Mouse (Mus musculus) right cerebral cortex, postnatal 25 days (tissue): Measurements from ENCODE around the gene Slc38a10.
A peak's percentile ranks its signal among the peaks of the same experiment; 100 is the strongest.

ENCODE experiments used
- DNase-seq: peaks from one replicate; pipeline ENCODE4 v3.0.0; 2022

Slc38a10 gene

GRCm38 (mm10) chr11:120151113-120151494 is at the start of gene Slc38a10:
Gene Slc38a10 (minus strand): TSS chr11:120151346.
- DNase-seq = peak; percentile 99

- DNase-seq = no peak
These were observed 49.5 kb upstream of the Slc38a10 start for GRCm38 (mm10) chr11:120200621-120201020.

- peak; percentile 47 for DNase-seq
These were observed 48.6 kb upstream of the Slc38a10 start for GRCm38 (mm10) chr11:120199766-120200165.

- no peak for DNase-seq
These were observed 47.7 kb upstream of the Slc38a10 start for GRCm38 (mm10) chr11:120198831-120199230.

GRCm38 (mm10) chr11:120190526-120191412 is 39.6 kb upstream of the Slc38a10 start:
- DNase-seq = no peak

- peak; percentile 98 for DNase-seq
These were observed 38.5 kb upstream of the Slc38a10 start for GRCm38 (mm10) chr11:120189459-120190312.

- peak; percentile 50 for DNase-seq
These were observed 37.6 kb upstream of the Slc38a10 start for GRCm38 (mm10) chr11:120188481-120189441.

GRCm38 (mm10) chr11:120188102-120188480 is 36.9 kb upstream of the Slc38a10 start:
- peak; percentile 51 for DNase-seq

GRCm38 (mm10) chr11:120187236-120188101 is 36.3 kb upstream of the Slc38a10 start:
- DNase-seq = no peak

GRCm38 (mm10) chr11:120186821-120187235 is 35.7 kb upstream of the Slc38a10 start:
- DNase-seq = peak; percentile 36

- no peak for DNase-seq
These were observed 35.1 kb upstream of the Slc38a10 start for GRCm38 (mm10) chr11:120186145-120186740.

- DNase-seq = peak; percentile 49
These were observed 34.4 kb upstream of the Slc38a10 start for GRCm38 (mm10) chr11:120185316-120186141.

- DNase-seq = no peak
These were observed 33.5 kb upstream of the Slc38a10 start for GRCm38 (mm10) chr11:120184371-120185315.

GRCm38 (mm10) chr11:120183708-120184107 is 32.6 kb upstream of the Slc38a10 start:
- DNase-seq = no peak

- no peak for DNase-seq
These were observed 32.0 kb upstream of the Slc38a10 start for GRCm38 (mm10) chr11:120183180-120183579.

GRCm38 (mm10) chr11:120182396-120183030 is 31.4 kb upstream of the Slc38a10 start:
- DNase-seq = no peak

- DNase-seq = no peak
These were observed 30.2 kb upstream of the Slc38a10 start for GRCm38 (mm10) chr11:120181379-120181778.

GRCm38 (mm10) chr11:120179374-120179773 is 28.2 kb upstream of the Slc38a10 start:
- DNase-seq = no peak
